In genomic region chr1:33693893-33694292, GRCm38 (mm10) we compare ENCODE assay signal across 14 mouse cellular contexts.
"Had no signal": no experiment of that assay in that cellular context is flagged by ENCODE, and none has a peak within 500 bp of the region (broad histone marks: within the 10 kb centered on the region; RNA-seq: fewer than 3 reads in every experiment).

No protein-coding gene starts in this region.

- H3K4me2 ChIP-seq: lung, embryonic 14.5 days; midbrain, embryonic 12.5 days; neural tube, embryonic 12.5 days; stomach, embryonic 15.5 days had no signal

- H3K9me3 ChIP-seq: midbrain, embryonic 10.5 days; midbrain, embryonic 12.5 days; neural tube, embryonic 12.5 days; stomach, embryonic 15.5 days had no signal

- H3K27me3 ChIP-seq: midbrain, embryonic 12.5 days; neural tube, embryonic 12.5 days; stomach, embryonic 15.5 days had no signal

- H3K4me3 ChIP-seq: midbrain, embryonic 10.5 days; midbrain, embryonic 12.5 days; neural tube, embryonic 12.5 days; stomach, embryonic 15.5 days had no signal

- H3K36me3 ChIP-seq: midbrain, embryonic 10.5 days; midbrain, embryonic 12.5 days; neural tube, embryonic 12.5 days; stomach, embryonic 15.5 days had no signal

- H3K9ac ChIP-seq: lung, embryonic 14.5 days; midbrain, embryonic 12.5 days; neural tube, embryonic 12.5 days; stomach, embryonic 15.5 days had no signal

- H3K4me1 ChIP-seq: midbrain, embryonic 10.5 days; midbrain, embryonic 12.5 days; neural tube, embryonic 12.5 days; stomach, embryonic 15.5 days had no signal

- DNase-seq: lung, adult 18-20 months; lung, embryonic 14.5 days; lung, postnatal 10 days; lung, postnatal 4 days; midbrain, embryonic 14.5 days; right cerebral cortex, postnatal 14 days; thymus, adult 18-20 months; thymus, postnatal 14 days; thymus, postnatal 36 days had no signal

- H3K27ac ChIP-seq: midbrain, embryonic 10.5 days; midbrain, embryonic 12.5 days; neural tube, embryonic 12.5 days; stomach, embryonic 15.5 days; stomach, postnatal 0 days had no signal
